Mouse (Mus musculus) kidney, adult 2 months (tissue): ENCODE data around the gene Ckap4.

ENCODE experiments used
- CTCF ChIP-seq: fragments of 200-500 bp; conservative IDR thresholded peaks from 2 replicates; pipeline ENCODE4 v1.5.1; 2011; ENCODE audit warnings: low read depth, mild to moderate bottlenecking, control low read depth, low read length, moderate library complexity, mixed read lengths; ENCODE audit not compliant: insufficient read depth, insufficient read length
- POLR2A ChIP-seq: fragments of 200-500 bp; IDR thresholded peaks from one replicate; pipeline ENCODE4 v1.6.1; 2011; ENCODE audit warnings: low read depth, low read length, control low read depth

GRCm38 (mm10) chr10:84562121-84562520 lies 28.3 kb upstream of the Ckap4 start:
- TF ChIP-seq POLR2A (no peak), CTCF (no peak)
